Mouse (Mus musculus): ENCODE data around the gene Usf1.

DNA sequence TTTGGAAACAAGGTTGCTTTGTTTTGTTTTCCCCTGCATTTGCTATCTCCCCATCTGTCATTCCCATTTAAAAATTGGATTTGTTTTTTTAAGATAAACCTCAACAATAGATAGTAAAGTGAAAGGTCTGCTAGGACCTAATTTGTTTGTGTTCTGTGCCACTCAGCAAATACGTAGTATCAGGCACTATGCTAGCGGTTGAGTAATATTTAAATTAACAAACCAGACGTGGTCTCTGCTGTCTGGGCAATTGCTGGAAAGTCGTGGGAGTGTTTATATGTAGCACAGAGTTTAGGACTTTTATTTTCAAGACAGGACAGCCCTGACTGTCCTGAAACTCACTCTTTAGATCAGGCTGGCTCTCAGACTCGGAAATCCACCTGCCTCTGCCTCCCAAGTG, 41.4 kb downstream of the Usf1 start:
- no peak for TF ChIP-seq CTCF (IDR thresholded peaks at IDR 0.05; ENCODE audit: low read depth, low read length)
- no peak for TF ChIP-seq POLR2A (IDR thresholded peaks at IDR 0.05; ENCODE audit: borderline replicate concordance, low read depth, low read length)
